Mouse (Mus musculus) Patski (cell line): ENCODE data around the gene Tbce. TPM values are rescaled to one million over a fixed set of nuclear protein-coding genes. Genes with fewer than 3 reads are reported as not detected.

Source experiments
- ATAC-seq: fragments of 100-300 bp; one replicate; pipeline ENCODE4 v1.8.0; 2021
- CTCF ChIA-PET: fragments of 350-600 bp; sonication (Branson Sonifier 250); formaldehyde crosslinking; loops from one replicate; lab custom pipeline; 2022; ENCODE audit warnings: inconsistent platforms; lab: Charles Lee
- POLR2A ChIA-PET: fragments of 350-600 bp; sonication (Branson Sonifier 250); formaldehyde crosslinking; loops from one replicate; lab custom pipeline; 2022; ENCODE audit warnings: antibody characterized with exemption, inconsistent platforms; lab: Charles Lee
- DNase-seq: peaks from one replicate; pipeline ENCODE4 v3.0.0-alpha.2; 2011; ENCODE audit warnings: low read depth, low spot score
- H3K27me3 ChIP-seq: fragments of 371-371 bp; one replicate; pipeline ENCODE4 v1.5.1; 2021
- CTCF ChIP-seq: fragments of 100-300 bp; IDR thresholded peaks from one replicate; pipeline ENCODE4 v1.5.1; 2021
- in situ Hi-C: fragments of 300-500 bp; cut with MboI; formaldehyde crosslinking; loops from 3 replicates; pipeline ENCODE4 v1.11.1; 2018; ENCODE audit warnings: low pct_unique_long_range_greater_than_20kb, mixed read lengths
- polyA plus RNA-seq: library from polyadenylated mRNA; unstranded; gene quantifications from one replicate; pipeline ENCODE4 v1.2.3, GENCODE M21; 2021

The Tbce gene
- polyA plus RNA-seq, 1 experiment from 2014 or later = 45.0 TPM

DNA sequence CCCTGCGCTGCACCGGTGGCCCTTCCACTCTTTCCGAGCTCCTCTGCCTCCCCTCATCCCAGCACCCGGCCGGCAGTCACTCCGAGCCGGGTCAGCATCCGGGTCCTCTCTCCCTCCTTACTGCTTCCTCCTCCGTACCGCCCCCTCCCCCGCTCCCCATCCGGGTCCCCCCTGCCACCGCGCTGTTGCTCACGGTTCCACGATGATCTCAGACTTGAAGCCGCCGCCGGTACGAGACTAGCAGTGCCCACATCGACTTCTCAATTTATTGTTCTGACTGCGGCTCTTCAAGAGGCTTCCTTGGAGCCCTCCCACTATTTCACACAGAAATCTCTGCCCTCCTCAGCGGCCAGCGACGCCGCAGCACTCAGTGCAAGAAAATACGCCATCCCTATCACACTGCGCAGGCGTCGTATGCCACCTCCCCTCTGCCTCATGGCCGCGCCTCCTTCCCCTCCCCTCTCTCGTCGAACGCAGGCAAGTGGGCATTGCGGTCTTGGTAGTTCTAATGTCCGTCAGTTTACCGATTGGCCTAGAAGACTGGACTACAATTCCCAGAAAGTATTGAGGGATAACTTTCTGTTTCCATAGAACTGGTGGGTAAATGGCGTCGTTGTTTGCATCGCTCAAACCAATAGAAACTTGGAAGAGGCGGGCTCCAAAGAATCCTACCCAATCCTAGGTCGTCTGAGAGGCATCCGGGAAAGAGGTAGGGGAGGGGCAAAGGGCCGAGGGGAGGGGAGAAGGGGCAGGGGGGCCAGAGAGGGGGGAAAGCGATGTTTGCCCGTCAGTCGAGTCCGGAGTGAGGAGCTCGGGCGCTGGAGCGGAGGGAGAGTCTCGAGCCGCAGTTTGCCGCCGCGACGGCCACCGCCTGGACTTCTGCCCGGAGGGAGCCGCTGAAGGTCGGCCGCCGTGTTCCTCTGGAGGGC is 23.8 kb upstream of the Tbce start, which contains the start of the genes Arid4b and Ggps1:
Gene Arid4b (plus strand): TSS at position 220 of the 929 bp plus-strand sequence.
Gene Ggps1 (minus strand): TSS at position 476 of the 929 bp plus-strand sequence.
- ATAC-seq = peak; percentile 96
- ChIA-PET POLR2A (interaction anchor here (0.6 to 3.7 kb wide), 2 partner anchors 23 to 1155 kb away, joined by 3 to 15 read pairs; partner anchors contain the start of gene Tbce), CTCF (no interaction called here)
- H3K27me3 ChIP-seq = no peaks in the 10 kb centered on the region
- TF ChIP-seq CTCF = no peak
- peak; percentile 98 for DNase-seq
- in situ Hi-C loops = loop anchor here (25.0 kb wide), 1 partner anchor 549 kb away; the partner anchor contains the start of genes Mrpl32 and Psma2

GRCm38 (mm10) chr13:14062209-14063012 is 23.0 kb upstream of the Tbce start:
- DNase-seq = no peak
- in situ Hi-C loops = loop anchor here (25.0 kb wide), 1 partner anchor 550 kb away; the partner anchor contains the start of genes Mrpl32 and Psma2
- TF ChIP-seq CTCF = no peak
- ATAC-seq = no peak
- ChIA-PET CTCF (interaction anchor here (1.1 kb wide), 1 partner anchor 29 kb away, joined by 4 read pairs; no protein-coding TSS in a partner anchor), POLR2A (interaction anchor here (0.7 to 3.7 kb wide), 2 partner anchors 22 to 317 kb away, joined by 4 to 15 read pairs; partner anchors contain the start of gene Tbce)
- H3K27me3 ChIP-seq = no peaks in the 10 kb centered on the region

- CTCF ChIA-PET = interaction anchor here (0.9 to 1.5 kb wide), 2 partner anchors 15 to 69 kb away, joined by 3 read pairs; no protein-coding TSS in a partner anchor
- no peak for DNase-seq
- POLR2A ChIA-PET = no interaction called here
These were observed 20.1 kb upstream of the Tbce start for GRCm38 (mm10) chr13:14059582-14059981.

GRCm38 (mm10) chr13:14056801-14057200 is 17.4 kb upstream of the Tbce start:
- in situ Hi-C loops = loop anchor here (25.0 kb wide), 1 partner anchor 556 kb away; the partner anchor contains the start of genes Mrpl32 and Psma2
- no peak for TF ChIP-seq CTCF
- DNase-seq (no peak), ATAC-seq (no peak)
- CTCF ChIA-PET = no interaction called here
- no peaks in the 10 kb centered on the region for H3K27me3 ChIP-seq
- POLR2A ChIA-PET = no interaction called here

More at GRCm38 (mm10) chr13:14059582-14059981, 20.1 kb upstream of the Tbce start:
- in situ Hi-C loops = loop anchor here (25.0 kb wide), 1 partner anchor 553 kb away; the partner anchor contains the start of genes Mrpl32 and Psma2
- no peaks in the 10 kb centered on the region for H3K27me3 ChIP-seq
- no peak for TF ChIP-seq CTCF
- no peak for ATAC-seq

DNA sequence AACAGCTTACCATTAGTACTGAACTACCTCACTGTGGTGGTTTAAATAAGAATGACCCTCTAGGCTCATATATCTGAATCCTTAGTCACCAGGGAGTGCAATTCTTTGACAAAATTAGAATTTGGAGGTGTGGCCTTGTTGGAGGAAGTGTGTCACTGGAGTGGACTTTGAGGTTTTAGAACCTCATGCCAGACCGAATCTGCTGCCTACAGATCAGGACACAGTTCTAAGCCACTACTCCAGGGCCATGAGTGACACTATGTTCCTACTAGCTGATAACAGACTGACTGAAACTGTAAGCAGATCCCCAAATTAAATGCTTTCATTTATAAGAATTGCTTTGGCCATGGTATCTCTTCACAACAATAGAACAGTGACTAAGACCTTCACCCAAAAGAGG is 10.4 kb upstream of the Tbce start:
- H3K27me3 ChIP-seq = no peaks in the 10 kb centered on the region
- TF ChIP-seq CTCF = no peak
- ChIA-PET POLR2A (no interaction called here), CTCF (no interaction called here)
- ATAC-seq (no peak), DNase-seq (no peak)
- in situ Hi-C loops = loop anchor here (25.0 kb wide), 1 partner anchor 562 kb away; the partner anchor contains the start of genes Mrpl32 and Psma2

DNA sequence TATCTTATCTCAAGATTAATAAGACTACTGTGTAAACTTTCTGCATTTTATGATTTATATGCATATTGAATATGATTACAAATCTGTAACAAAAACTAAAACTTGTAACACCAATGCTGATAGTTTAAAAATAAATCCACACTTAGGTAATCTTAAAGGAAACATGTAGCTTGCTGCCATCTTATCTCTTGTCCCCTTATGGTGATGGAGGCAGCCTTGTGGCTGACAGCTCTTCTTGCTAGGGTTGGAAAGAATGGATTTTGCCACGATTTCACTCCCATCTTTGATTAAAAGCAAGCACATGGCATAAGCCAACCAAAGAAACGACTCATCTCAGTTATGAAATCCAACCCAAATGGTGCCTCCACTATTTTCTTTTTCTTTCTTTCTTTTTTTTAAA is 5.1 kb upstream of the Tbce start:
- ATAC-seq = no peak
- CTCF ChIA-PET = interaction anchor here (0.8 to 1.0 kb wide), 2 partner anchors 15 to 17 kb away, joined by 3 read pairs; no protein-coding TSS in a partner anchor
- no peak for DNase-seq
- POLR2A ChIA-PET = no interaction called here
- in situ Hi-C loops = no loop called here
- TF ChIP-seq CTCF = no peak
- H3K27me3 ChIP-seq = no peaks in the 10 kb centered on the region

DNA sequence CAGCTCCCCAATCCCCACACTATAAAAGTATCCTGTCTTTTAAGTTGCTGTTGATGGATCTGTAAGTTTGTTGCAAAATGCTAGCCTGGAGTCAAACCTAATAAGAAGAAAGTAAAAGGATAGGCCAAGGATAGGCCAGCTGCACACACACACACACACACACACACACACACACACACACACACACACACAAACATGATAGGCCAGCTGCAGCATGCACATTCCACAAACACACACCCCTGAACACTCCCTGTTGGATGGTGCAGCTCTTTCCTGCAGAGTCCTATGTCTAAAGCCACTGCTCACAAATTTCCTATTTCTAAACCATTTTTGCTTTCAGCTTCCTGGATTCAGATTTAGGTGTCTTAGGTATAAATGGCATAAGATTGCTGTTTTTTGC is 4.4 kb upstream of the Tbce start:
- H3K27me3 ChIP-seq = no peaks in the 10 kb centered on the region
- ATAC-seq (no peak), DNase-seq (no peak)
- in situ Hi-C loops = no loop called here
- ChIA-PET CTCF (interaction anchor here (0.8 to 1.0 kb wide), 2 partner anchors 15 to 17 kb away, joined by 3 read pairs; no protein-coding TSS in a partner anchor), POLR2A (no interaction called here)
- TF ChIP-seq CTCF = no peak

DNA sequence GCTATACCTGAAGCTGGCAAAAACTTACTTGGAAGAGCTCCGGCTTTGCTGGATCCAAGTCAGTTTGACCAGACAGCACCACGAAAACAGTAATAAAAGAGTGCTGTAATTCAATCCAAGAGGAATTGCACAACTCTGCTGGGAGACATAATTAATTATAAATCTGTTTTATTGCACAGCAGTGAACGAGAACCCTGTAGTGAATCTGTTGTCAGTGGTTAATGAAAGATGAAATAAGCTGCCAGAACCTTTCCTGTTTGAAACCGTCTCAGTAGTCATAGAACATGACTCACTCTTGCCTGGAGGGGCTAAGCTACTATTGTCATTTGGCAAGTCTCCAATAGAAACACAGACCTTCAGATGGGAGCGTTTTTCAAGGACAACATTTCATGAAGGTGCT is 748 bp upstream of the Tbce start:
- DNase-seq (peak; percentile 80), ATAC-seq (peak; percentile 77)
- in situ Hi-C loops = no loop called here
- no peak for TF ChIP-seq CTCF
- ChIA-PET CTCF (no interaction called here), POLR2A (interaction anchor here (1.3 to 2.6 kb wide), 2 partner anchors 12 to 22 kb away, joined by 3 to 15 read pairs; partner anchors contain the start of genes Arid4b and Ggps1)
- no peaks in the 10 kb centered on the region for H3K27me3 ChIP-seq

DNA sequence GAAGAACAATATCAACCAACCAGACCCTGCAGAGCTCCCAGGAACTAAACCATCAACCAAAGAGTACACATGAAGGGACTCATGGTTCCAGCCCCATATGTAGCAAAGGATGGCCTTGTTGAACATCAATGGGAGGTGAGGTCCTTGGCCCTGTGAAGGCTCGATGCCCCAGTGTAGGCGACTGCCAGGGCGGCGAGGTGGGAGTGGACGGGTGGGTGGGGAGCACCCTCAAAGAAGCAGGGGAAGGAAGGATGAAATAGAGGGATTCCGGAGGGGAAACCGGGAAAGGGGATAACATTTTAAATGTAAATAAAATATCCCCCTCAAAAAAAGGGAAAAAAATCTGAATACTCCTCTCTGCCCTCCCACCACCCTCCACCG is 537 bp downstream of the Tbce start:
- TF ChIP-seq CTCF = no peak
- CTCF ChIA-PET = no interaction called here
- H3K27me3 ChIP-seq = no peaks in the 10 kb centered on the region
- DNase-seq (no peak), ATAC-seq (no peak)
- in situ Hi-C loops = no loop called here
- POLR2A ChIA-PET = interaction anchor here (2.6 kb wide), 1 partner anchor 23 kb away, joined by 15 read pairs; the partner anchor contains the start of genes Arid4b and Ggps1
